Mouse (Mus musculus) ES-E14 (cell line): Measurements from ENCODE around the gene Gzma. TPM values are rescaled to one million over a fixed set of nuclear protein-coding genes. Genes with fewer than 3 reads are reported as not detected.
A peak's percentile ranks its signal among the peaks of the same experiment; 100 is the strongest.

Source experiments
- DNase-seq: peaks from one replicate; pipeline ENCODE4 v3.0.0-alpha.2; 2013; ENCODE audit warnings: low read depth, low spot score
- H3K27ac ChIP-seq: 2 replicates; pipeline ENCODE4 v1.5.1; 2012; ENCODE audit warnings: low read depth, mild to moderate bottlenecking, low read length, moderate library complexity, mixed read lengths; ENCODE audit not compliant: poor library complexity, insufficient read depth, severe bottlenecking
- H3K36me3 ChIP-seq: 2 replicates; pipeline ENCODE4 v1.6.1; 2012; ENCODE audit warnings: mild to moderate bottlenecking, low read length, moderate library complexity, mixed read lengths; ENCODE audit not compliant: control insufficient read depth, poor library complexity, insufficient read depth, severe bottlenecking
- H3K4me1 ChIP-seq, 2 experiments: fragments of 150-350 bp in 1 of 2; sonication (generic) in 1 of 2; 2 replicates each; pipeline ENCODE4 v1.6.1; 2012; ENCODE audit warnings: low read length in 2 of 2, mild to moderate bottlenecking in 1 of 2, mixed read lengths in 1 of 2; ENCODE audit not compliant: control insufficient read depth in 2 of 2, insufficient read depth in 2 of 2, poor library complexity in 1 of 2
- H3K4me3 ChIP-seq, 2 experiments: fragments of 150-350 bp in 1 of 2; sonication (generic) in 1 of 2; 2 replicates each; pipeline ENCODE4 v1.5.1; 2012; ENCODE audit warnings: low read length in 2 of 2, low read depth in 1 of 2, mild to moderate bottlenecking in 1 of 2, mixed read lengths in 1 of 2; ENCODE audit not compliant: insufficient read depth in 1 of 2, poor library complexity in 1 of 2, severe bottlenecking in 1 of 2
- H3K9ac ChIP-seq: 2 replicates; pipeline ENCODE4 v1.6.1; 2012; ENCODE audit warnings: low read depth, mild to moderate bottlenecking, low read length, mixed read lengths; ENCODE audit not compliant: poor library complexity, insufficient read depth, severe bottlenecking
- H3K9me3 ChIP-seq: fragments of 150-350 bp; sonication (generic); 2 replicates; pipeline ENCODE4 v1.6.1; 2012; ENCODE audit warnings: low read depth, mild to moderate bottlenecking, low read length; ENCODE audit not compliant: control insufficient read depth, insufficient read depth
- CHD2 ChIP-seq: IDR thresholded peaks from 2 replicates; pipeline ENCODE4 v1.6.1; 2014; ENCODE audit warnings: mild to moderate bottlenecking, low read depth, low read length, inconsistent platforms
- HCFC1 ChIP-seq: IDR thresholded peaks from 2 replicates; pipeline ENCODE4 v1.6.1; 2012; ENCODE audit warnings: low read length, inconsistent platforms, borderline replicate concordance; ENCODE audit not compliant: insufficient read depth
- MAFK ChIP-seq: IDR thresholded peaks from 2 replicates; pipeline ENCODE4 v1.6.1; 2014; ENCODE audit warnings: mild to moderate bottlenecking, low read depth, low read length, inconsistent platforms; ENCODE audit not compliant: insufficient read depth
- ZC3H11A ChIP-seq: IDR thresholded peaks from 2 replicates; pipeline ENCODE4 v1.6.1; 2012; ENCODE audit warnings: low read depth, mild to moderate bottlenecking, inconsistent platforms, low read length, borderline replicate concordance
- ZNF384 ChIP-seq: IDR thresholded peaks from 2 replicates; pipeline ENCODE4 v1.6.1; 2012; ENCODE audit warnings: low read depth, low read length, inconsistent platforms
- in situ Hi-C, 2 experiments: fragments of 600-800 bp; cut with MboI; formaldehyde crosslinking; loops; one replicate each; pipeline ENCODE4 v1.15.1; 2025; ENCODE audit warnings: low sequenced_read_pairs in 2 of 2, inconsistent platforms in 1 of 2; ENCODE audit not compliant: unreplicated experiment in 2 of 2
- total RNA-seq: library from RNA; depleted of rRNA; stranded (reverse); fragments of 300-350 nt; gene quantifications from 2 replicates; pipeline ENCODE4 v1.2.3, GENCODE M21; 2012

Gene Gzma
- total RNA-seq, 1 experiment: not detected

DNA sequence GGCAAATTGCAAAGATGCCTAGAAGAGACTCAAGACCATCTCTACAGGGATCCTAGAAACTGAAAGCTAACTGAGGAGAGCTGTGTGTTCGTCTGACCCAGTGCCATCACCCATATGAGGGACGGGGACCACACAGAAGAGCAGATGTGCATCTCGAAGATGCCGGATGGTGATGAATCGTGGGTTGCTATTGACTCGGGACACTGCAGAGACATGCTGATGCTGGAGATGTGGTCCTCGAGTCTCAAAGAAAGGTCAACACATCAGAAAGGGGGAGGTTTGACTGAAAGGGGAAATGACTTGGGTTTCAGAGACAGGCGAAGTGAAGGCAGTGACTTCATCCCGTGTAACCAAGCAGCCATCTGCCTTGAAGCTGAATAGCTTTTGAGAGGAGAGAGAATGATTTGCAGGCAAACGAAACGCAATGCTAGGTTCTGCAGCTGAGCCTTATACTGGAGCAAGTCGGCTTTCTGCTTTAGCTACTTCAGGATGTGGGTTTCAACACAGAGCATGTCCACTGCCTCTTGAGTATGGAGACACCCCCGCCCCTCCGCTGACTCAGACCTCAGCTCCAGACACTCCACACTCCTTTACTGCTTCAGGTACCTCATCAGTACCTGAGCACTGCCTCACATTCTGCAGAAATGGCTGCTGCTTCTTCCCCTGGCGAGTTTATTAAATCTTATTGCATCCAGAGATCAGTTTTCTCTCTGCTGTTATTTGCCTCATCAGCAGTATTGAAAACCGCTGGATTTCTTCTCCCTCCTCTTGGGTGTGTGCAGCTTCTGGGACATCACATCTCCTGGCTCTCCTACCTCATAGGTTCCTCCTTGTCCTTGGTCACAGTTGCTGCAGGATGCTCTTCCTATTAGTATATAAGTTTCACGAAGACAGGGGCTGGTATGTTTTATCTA lies 19.8 kb upstream of the Gzma start:
- H3K36me3 ChIP-seq: no peaks in the 10 kb centered on the region
- in situ Hi-C loops: no loop called here
- H3K4me1 ChIP-seq: no peaks in the 10 kb centered on the region
- H3K9me3 ChIP-seq: no peaks in the 10 kb centered on the region
- H3K4me3 ChIP-seq: no peak overlapping the region
- TF ChIP-seq HCFC1: no peak
- peak; percentile 53; the same call in 1 of the 2 replicates for TF ChIP-seq MAFK
- no peak for TF ChIP-seq ZC3H11A
- TF ChIP-seq CHD2: no peak
- no peak for DNase-seq
- H3K27ac ChIP-seq: no peak overlapping the region
- H3K9ac ChIP-seq: no peak overlapping the region

GRCm38 (mm10) chr13:113118977-113119376 lies 18.2 kb upstream of the Gzma start:
- no peaks in the 10 kb centered on the region for H3K9me3 ChIP-seq
- no peak overlapping the region for H3K4me3 ChIP-seq
- no peak for TF ChIP-seq CHD2
- no peak for TF ChIP-seq ZNF384
- no peak for TF ChIP-seq HCFC1
- TF ChIP-seq ZC3H11A: no peak
- no peak for TF ChIP-seq MAFK
- no peak for DNase-seq
- H3K4me1 ChIP-seq: no peaks in the 10 kb centered on the region
- no peak overlapping the region for H3K9ac ChIP-seq
- no peak overlapping the region for H3K27ac ChIP-seq
- H3K36me3 ChIP-seq: no peaks in the 10 kb centered on the region
- in situ Hi-C loops: no loop called here

- no peaks in the 10 kb centered on the region for H3K36me3 ChIP-seq
- no peak overlapping the region for H3K4me3 ChIP-seq
- TF ChIP-seq CHD2 (no peak), ZC3H11A (no peak), HCFC1 (no peak), ZNF384 (no peak), MAFK (no peak)
- no peaks in the 10 kb centered on the region for H3K9me3 ChIP-seq
- in situ Hi-C loops: no loop called here
- no peak overlapping the region for H3K27ac ChIP-seq
- H3K9ac ChIP-seq: no peak overlapping the region
- no peaks in the 10 kb centered on the region for H3K4me1 ChIP-seq
- no peak for DNase-seq
These were observed 4.0 kb upstream of the Gzma start for GRCm38 (mm10) chr13:113104759-113105158.

GRCm38 (mm10) chr13:113101804-113102203 lies 1.0 kb upstream of the Gzma start:
- H3K4me3 ChIP-seq: no peak overlapping the region
- in situ Hi-C loops: no loop called here
- no peak for DNase-seq
- H3K9ac ChIP-seq: no peak overlapping the region
- no peak for TF ChIP-seq ZC3H11A
- no peak overlapping the region for H3K27ac ChIP-seq
- no peaks in the 10 kb centered on the region for H3K4me1 ChIP-seq
- no peaks in the 10 kb centered on the region for H3K36me3 ChIP-seq
- H3K9me3 ChIP-seq: no peaks in the 10 kb centered on the region

- no peak for TF ChIP-seq ZNF384
- no peak for TF ChIP-seq HCFC1
- TF ChIP-seq MAFK: no peak
- TF ChIP-seq ZC3H11A: no peak
- no peak for TF ChIP-seq CHD2
- H3K4me3 ChIP-seq: no peak overlapping the region
- H3K27ac ChIP-seq: no peak overlapping the region
- DNase-seq: no peak
- in situ Hi-C loops: no loop called here
- H3K9me3 ChIP-seq: no peaks in the 10 kb centered on the region
- H3K4me1 ChIP-seq: no peaks in the 10 kb centered on the region
- H3K36me3 ChIP-seq: no peaks in the 10 kb centered on the region
- H3K9ac ChIP-seq: no peak overlapping the region
These were observed 2.4 kb downstream of the Gzma start for GRCm38 (mm10) chr13:113098406-113098805.
